Comparison of ENCODE assay signal across 7 mouse cellular contexts in the genomic region with DNA sequence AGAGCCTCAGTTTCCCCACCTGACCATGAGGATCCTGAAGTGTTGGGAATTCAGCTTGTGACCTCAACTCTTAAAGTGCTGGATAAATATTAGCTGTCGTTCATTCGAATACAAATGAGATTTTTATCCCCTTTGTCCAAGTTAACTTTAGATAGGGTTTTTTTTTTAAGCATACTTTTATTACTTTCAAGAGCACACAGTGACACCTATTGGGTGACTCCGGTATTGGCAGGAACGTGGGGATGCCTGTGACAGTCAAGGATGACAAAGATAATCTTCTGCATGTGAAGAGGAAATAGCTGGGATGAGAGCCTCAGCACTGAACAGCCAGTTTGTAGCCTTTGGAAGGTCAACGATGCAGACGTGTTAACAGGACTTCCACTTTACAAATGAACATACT.
DNase-seq lines count a peak whose midpoint lies in the region; ATAC-seq and TF ChIP-seq lines count a peak whose summit lies in the region.
"Not testable (repeated sequence)": the region's sequence is repeated elsewhere in the genome, so short reads cannot be mapped to it uniquely, and the experiment has no call there.

No protein-coding gene starts in this region.

- not testable (repeated sequence) for H3K4me3 ChIP-seq in intestine, postnatal 0 days (ENCODE audit: low read depth, low read length)

- not testable (repeated sequence) for H3K4me1 ChIP-seq in intestine, postnatal 0 days (replicated peaks; ENCODE audit: control insufficient read depth, insufficient read depth, low read length)

- ATAC-seq in intestine, postnatal 0 days: not testable (repeated sequence)
- ATAC-seq in megakaryocyte progenitor cell, adult 5-6 weeks (replicated peaks; ENCODE audit: poor library complexity): peak; percentile 73

- H3K4me2 ChIP-seq in intestine, postnatal 0 days (replicated peaks; ENCODE audit: low read depth): not testable (repeated sequence)

- peak; percentile 36 for DNase-seq in adrenal gland, adult 2 months
- peak; percentile 43 to 59 for DNase-seq in cerebellum, postnatal 36 days
- peak; percentile 75 to 84 for DNase-seq in frontal cortex, postnatal 36 days (ENCODE audit: low spot score in 2 of 2)
- peak; percentile 78 to 83 for DNase-seq in left cerebral cortex, adult 18-20 months (ENCODE audit: low spot score in 2 of 2)
- DNase-seq in right cerebral cortex, postnatal 4 days: peak; percentile 82

- not testable (repeated sequence) for H3K9me3 ChIP-seq in intestine, postnatal 0 days (ENCODE audit: control insufficient read depth)

- peak; percentile 73 for TF ChIP-seq CTCF in intestine, postnatal 0 days (IDR thresholded peaks at IDR 0.05; ENCODE audit: low read depth)

- not testable (repeated sequence) for H3K27me3 ChIP-seq in intestine, postnatal 0 days (replicated peaks; ENCODE audit: control insufficient read depth, insufficient read depth, low read length)

- H3K9ac ChIP-seq in intestine, postnatal 0 days (ENCODE audit: low read depth, low read length): not testable (repeated sequence)

- not testable (repeated sequence) for H3K27ac ChIP-seq in intestine, postnatal 0 days (ENCODE audit: low read depth, low read length)

- 8% methylated on average over 6 of the region's 6 CpGs for WGBS in intestine, postnatal 0 days

- H3K36me3 ChIP-seq in intestine, postnatal 0 days (ENCODE audit: control insufficient read depth, insufficient read depth): not testable (repeated sequence)
